Mouse (Mus musculus): ENCODE measurements at regions not wholly inside any gene's neighbourhood (a gene's known extent, or its start where the extent isn't known, plus 50 kb on each side); places are given as distances from the start of the nearest gene placed in this dataset.

DNA sequence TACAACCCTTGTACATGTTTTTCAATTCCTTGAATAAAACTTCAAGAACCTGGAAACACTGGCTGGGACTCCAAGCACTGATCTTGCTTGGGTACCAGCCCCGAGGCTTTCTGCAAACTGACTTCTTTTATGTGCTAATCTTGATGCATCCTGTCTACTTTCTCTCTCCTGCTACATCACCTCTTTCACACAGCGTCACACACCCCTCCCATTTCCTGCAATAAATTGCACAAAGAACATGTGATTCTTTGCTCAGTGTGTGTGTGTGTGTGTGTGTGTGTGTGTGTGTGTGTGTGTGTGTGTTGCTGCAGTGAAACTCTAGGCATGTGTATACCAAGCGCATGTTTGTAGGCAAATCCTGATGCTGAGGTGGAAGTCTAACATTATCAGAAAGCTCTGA is 487.7 kb upstream of the Hs6st1 start:
- no peak for DNase-seq (ENCODE audit: low spot score in 2 of 2)

DNA sequence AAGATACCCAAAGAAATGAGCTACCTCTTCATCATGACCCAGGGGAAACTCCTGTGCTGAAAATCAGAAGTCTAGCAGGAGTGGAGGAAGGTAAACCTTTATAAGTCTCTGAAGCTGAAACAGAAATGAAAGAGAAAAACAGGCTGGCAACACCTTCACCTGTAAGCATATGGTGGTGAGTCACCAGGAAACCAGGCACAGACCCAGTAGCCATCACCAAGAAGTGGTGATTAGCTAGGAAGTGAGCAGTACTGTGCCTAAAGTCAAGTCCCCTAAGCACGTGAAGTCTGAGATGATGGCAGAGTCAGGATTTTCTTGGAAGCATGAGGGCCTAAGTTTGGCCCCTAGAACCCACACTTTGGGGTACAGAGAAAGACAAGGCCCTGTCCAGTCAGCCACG is 480.3 kb upstream of the Hs6st1 start:
- DNase-seq (ENCODE audit: low spot score in 2 of 2): no peak

DNA sequence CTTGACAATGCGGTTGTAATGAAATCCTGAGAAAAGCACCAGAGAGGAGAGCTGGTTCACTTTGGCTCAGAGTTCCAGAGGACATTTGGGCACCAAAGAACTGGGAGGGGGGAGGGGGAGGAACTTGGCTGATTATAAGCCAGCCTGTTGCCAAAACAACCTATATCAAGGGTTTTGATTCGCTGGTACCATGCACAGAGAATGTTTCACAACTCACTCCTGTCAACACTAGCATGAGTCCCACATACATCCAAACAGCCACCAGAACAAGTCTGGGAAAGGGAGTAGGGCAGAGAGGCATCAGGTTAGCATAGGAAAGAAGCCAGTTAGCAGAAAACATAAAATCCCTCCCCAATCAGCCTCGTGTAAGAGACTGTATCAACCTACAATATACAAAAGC is 479.3 kb upstream of the Hs6st1 start:
- DNase-seq (ENCODE audit: low spot score in 2 of 2): no peak

DNA sequence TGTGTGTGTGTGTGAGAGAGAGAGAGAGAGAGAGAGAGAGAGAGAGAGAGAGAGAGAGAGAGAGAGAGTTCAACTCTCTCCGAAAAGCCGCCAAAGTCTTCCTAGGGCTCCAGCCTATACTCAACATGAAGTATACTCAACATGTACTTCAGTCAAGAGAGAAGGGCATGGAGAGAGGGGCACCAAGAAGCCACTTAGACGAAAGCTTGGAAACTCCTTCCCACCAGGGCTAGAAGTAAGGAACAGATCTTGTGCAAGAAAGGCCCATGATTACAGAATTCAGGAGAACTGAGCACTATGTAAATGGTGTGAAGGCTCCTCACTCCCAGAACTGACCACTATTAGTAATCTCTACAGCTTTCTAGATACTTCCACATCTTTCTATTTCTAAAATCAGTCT is 467.4 kb upstream of the Hs6st1 start:
- no peak for DNase-seq (ENCODE audit: low spot score in 2 of 2)

DNA sequence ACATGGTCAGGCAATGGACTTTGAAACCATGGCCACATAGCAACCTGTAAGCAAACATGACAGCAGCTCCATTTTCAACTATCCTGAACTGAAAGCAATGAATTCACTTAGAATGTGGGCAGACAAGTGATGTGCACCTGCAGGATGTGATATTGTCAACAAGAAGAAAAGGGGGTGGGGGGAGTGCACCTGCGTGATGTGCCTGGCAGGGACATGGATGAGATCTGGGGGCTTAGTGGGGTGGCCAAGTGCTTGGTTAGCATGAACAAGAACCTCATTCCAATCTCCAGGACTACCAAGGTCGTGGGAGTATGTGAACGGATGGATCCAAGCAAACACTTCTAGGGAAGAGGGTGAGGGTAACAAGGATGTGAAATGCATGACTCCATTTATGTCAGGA is 453.1 kb upstream of the Hs6st1 start:
- DNase-seq (ENCODE audit: low spot score in 2 of 2): no peak

DNA sequence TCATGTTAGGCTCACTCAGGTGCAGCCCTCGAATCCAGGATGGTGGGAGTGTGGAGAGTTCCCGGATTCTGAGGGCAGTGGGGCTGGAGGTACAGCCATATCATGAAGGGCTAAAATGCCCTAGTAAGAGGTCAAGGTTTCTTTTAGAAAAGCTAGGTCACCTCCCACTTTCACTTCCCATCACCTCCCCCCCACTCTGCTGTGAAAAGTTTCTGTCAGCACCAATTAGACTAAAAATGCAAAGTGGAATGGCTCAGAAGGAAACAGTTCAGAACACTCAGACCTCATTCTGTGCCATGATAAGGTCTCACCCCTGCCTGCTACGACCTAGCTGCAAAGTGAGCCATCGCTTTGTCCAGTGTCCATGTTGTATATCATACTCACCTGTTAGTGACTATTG is 448.7 kb upstream of the Hs6st1 start:
- DNase-seq (ENCODE audit: low spot score in 2 of 2): no peak

DNA sequence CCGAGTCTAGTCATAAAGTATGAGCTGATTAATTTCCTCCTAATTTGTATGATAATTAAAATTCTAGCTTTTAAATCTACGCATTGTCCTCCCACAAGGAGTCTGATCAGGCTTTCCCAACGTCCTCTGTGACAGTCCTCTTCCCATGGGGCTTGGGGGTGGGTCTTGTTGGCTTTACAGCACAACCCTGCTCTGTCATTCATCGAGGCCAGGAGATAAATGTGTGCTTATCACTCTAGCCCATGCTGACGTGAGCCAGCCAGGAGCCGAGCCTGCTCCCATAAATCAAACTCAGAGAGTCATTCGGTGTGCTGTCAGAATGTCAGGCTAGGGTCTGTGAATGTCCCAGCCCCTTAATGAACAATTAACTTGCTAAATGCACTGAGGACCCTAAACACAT is 425.6 kb upstream of the Hs6st1 start:
- no peak for DNase-seq (ENCODE audit: low spot score in 2 of 2)

DNA sequence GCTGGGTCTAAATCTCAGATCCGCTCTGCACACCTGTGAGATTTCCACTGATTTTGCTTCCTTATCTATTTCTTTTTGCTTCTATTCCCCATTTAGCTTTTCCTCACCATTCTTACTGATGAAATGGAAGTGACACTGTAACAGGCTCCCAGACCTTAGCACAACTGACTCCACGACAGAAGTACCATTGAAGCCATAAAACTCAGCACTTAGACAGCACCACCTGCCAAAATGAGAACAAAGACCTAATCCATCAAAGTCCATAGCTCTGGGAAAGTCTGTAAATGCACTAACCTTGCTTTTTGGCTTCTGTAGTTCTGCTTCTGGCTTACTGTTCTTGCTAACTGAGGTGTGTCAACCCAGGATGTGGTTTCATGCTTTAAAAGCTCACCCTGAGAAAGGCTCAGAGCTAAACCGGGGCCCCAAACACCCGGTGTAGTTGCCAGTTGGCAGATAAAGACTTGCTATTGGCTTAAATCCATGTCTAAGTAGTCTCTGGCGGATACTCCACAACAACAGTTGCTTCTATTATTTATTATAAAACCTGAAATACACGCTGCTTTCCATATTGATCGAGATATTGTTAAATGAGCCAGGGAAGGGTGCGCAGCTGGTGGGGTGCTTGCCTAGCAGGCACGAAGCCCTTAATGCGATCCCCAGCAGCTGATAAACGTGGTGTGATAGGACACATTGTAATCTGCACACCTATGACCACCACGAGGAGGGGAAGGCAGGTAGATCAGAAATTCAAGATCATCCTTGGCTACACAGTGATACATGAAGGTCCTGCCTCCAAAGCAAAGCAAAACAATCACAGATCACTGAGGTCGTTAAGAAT is 414.9 kb upstream of the Hs6st1 start:
- no peak for DNase-seq (ENCODE audit: low spot score in 2 of 2)

DNA sequence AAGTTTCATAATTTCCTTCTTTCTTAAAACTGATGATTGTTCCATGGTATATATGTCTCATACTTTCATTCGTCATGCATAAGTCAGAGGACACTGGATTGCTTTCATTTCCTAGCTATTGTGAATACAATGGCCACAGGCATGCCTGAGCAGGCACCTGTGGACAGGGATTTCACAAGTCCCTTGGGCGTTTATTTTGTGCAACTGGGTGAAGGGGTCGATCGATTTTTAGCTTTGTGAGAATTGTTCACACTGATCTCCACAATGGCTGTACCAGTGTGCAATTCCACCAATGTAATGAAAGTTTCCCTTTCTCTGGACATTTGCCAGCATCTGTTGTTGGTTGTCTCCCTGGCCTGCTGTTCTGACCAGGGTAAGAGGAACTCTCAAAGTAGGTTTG is 405.2 kb upstream of the Hs6st1 start:
- no peak for DNase-seq (ENCODE audit: low spot score in 2 of 2)

DNA sequence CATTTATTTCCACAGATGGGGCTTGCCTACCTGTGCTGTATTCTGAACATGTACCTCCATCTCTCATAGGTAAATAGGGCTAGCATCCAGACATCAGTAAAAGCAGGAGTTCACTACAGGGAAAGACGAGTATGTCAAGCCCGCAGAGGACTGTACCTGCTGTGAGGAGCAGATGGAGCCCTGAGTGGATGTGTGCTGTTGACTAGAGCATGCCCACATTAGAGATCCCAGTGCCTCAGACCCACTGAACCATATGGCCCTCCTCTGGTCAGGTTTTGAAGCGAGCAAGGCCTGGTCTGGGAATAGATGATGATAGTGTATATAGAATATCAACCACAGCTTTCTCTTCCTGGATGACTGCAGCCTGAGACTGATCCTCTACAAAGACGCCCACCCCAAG is 394.7 kb upstream of the Hs6st1 start:
- no peak for DNase-seq (ENCODE audit: low spot score in 2 of 2)

DNA sequence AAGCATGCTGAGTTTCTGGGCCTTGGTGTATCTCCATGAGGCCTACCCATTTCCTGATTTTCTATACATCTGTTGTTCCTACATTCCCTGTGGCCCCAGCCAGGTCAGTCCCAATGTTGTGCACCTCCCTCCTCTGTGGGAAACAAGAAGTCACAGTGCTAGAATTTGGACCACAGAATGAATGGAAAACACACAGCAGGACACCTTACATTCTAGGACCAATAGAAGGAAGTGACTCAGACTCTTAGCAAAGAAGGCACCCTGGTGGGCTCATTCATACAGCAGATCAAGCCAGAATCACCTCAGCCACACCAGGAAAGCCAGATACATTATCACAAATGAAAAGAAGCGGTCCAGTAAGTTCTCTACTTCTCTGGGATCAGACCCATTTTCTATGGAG is 394.2 kb upstream of the Hs6st1 start:
- DNase-seq (ENCODE audit: low spot score in 2 of 2): no peak

DNA sequence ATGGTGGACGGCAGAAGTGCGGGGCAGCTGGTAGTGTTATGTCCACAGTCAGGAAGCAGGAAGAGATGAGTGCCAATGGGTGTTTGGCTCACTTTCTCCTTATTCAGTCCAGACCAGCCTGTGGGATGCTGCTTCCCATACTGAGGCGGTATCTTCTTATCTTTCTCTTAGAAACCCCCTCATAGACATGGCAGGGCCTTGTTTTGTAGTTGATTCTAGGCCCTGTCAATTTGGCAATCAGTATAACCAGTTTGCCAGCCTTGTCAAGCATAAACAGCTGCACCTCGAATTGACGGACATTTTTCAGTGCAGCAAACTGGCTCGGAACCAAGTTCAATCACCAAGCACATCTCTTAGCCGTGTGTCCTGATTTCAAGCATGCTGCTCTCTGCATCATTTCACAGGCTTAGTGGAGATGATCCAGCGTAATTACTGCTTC is 385.7 kb upstream of the Hs6st1 start:
- no peak for DNase-seq (ENCODE audit: low spot score in 2 of 2)

DNA sequence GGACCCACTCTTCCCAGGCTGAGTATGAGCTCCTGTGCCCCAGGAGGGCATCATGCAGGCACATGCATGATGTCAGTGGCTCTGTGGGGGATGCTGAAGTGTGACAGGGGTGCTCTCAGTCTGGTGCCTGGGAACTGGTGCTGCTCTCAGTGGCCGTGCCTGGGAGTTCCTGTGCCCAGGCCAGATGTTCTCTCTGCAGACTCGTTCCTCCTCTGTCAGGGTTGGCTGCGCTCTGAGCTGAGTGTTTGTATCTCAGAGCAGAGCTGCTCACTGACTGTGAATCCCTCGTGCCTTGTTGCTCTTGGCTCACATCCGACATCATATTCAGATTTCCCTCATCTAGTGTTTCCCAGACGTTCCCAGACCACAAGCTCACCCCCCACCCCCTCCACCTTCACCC is 382.5 kb upstream of the Hs6st1 start:
- no peak for DNase-seq (ENCODE audit: low spot score in 2 of 2)

DNA sequence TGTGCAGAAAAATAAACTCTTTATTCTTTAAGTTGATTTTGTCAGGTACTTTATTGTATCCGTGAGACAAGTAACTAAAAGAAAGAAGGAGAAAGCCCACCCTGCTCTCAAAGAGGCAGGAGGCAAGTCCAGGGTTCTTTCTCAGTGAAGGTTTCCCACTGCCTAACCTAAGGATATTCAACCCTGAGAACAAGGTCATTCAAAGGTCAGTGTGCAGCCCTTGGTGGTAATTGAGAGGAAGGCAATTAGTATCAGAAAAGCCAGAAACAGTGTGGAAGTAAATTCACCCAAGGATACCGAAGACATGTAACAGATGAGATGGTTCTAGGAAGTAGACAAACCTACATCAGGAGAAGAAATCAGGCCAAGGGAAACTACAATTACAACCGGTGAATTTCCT is 373.9 kb upstream of the Hs6st1 start:
- no peak for DNase-seq (ENCODE audit: low spot score in 2 of 2)

DNA sequence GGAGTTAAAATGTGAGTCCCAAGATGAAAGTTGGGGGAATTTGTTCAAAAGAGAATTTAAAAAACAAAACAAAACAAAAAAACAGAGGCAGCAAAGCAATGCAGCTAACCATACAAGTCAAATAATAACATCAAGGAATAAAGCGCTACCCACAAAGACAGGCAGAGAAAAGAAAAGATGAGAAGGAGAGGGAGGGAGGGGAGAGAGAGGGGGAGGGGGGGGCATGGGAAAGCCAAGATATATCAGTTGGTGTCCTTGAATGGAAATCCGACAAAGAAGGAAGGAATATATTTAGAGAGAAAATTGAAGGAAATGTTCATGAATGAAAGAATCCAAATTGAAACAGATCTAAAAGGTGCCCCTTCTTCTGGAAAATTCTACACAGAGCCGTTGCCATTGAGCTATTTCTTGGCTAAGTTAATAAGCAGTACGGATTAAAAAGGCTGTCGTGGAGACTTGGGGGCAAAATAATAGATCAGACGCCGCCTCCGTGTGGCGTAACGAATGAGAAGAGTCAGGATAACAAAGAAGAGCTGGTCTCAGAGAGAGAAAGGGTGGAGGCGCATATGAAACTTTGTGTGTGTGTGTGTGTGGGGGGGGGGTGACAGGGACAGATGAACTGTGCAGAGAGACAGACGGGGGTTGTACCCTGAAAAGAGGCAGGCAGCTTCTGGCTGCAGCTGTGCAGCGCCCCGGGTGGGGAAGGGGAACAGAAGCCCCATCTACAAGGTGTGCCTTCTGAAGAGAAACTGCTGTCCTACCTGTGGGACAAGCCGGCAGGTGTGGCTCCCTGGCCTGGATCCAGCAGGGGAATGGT is 373.2 kb upstream of the Hs6st1 start:
- DNase-seq (ENCODE audit: low spot score in 2 of 2): no peak

DNA sequence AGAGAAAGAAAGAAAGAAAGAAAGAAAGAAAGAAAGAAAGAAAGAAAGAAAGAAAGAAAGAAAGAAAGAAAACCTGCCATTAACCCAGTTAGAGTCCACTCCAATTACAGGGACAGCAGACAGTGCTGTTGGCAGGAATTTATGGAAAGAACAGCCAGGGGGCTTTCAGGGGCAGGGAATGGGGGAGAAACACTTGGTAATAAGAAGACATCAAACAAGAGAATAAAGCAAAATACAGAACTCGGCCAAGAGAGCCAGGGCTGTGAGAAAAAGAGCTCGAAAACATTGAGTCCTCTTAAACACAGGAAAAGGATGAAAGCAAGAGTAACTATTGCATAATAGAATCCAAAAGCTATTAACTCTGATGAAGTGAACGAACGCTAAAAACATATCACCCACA is 371.0 kb upstream of the Hs6st1 start:
- no peak for DNase-seq (ENCODE audit: low spot score in 2 of 2)

DNA sequence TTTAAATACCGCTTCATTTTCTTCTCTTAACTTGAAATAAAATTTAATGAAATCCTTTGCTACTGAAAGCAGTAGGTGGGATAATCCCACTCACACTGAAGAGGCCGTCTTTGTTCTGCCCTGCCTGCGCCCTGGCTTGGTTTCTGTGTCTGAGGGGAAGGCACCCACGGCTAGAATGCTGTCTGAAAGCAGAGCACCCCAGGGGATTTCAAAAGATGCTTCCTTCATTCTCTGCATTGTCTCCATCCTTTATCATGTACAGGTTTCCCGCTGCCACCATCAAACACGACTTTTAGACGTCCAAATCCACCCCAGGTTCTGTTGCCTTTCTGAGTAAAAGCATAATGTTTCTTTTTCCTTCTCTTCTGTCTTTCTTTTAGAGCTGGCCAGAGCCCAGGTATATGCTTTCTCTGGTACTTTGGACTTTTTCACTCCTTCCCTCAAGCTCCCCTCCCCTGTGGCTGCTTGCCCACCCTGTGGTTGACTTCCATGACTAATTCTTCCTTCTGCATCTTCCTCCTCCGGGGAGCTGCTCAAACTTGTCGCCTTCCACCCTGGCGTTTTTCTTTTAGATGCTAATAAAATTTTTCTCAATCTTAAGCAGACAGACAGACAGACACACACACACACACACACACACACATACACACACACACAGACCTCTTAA is 370.2 kb upstream of the Hs6st1 start:
- DNase-seq (ENCODE audit: low spot score in 2 of 2): no peak

DNA sequence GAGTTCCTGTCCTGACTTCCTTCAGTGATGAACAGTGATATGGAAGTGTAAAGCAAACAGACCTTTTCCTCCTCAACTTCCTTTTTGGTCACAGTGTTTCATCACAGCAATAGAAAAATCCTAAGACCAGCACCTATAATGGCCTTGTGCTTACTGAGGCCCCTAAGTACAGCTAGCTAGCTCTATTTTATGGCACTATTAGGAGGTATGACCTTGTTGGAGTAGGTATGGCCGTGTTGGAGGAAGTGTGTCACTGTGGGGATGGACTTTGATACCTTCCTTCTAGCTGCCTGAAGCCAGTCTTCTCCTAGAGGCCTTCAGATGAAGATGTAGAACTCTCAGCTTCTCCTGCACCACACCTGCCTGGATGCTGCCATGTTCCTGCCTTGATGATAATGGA is 365.6 kb upstream of the Hs6st1 start:
- no peak for DNase-seq (ENCODE audit: low spot score in 2 of 2)

DNA sequence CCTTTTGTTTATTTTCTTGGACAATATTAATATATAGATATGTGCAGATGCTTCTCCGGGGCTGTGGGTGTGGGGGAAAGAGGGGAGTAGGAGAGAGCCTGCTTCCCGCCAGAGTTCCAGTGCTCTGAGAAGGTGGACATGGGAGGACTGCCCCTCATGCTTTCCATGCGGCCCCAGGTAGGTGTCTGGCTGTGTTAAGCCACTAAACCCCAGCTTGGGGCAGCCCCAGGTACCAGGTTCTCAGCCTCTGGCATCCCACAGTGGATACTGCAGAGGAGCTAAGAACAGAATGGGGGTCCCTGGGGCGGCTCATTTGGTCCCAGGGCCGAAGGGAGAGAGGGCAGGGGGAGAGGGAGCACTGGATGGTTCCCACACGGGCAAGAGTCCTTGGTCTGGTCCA is 361.9 kb upstream of the Hs6st1 start:
- DNase-seq (ENCODE audit: low spot score in 2 of 2): no peak

DNA sequence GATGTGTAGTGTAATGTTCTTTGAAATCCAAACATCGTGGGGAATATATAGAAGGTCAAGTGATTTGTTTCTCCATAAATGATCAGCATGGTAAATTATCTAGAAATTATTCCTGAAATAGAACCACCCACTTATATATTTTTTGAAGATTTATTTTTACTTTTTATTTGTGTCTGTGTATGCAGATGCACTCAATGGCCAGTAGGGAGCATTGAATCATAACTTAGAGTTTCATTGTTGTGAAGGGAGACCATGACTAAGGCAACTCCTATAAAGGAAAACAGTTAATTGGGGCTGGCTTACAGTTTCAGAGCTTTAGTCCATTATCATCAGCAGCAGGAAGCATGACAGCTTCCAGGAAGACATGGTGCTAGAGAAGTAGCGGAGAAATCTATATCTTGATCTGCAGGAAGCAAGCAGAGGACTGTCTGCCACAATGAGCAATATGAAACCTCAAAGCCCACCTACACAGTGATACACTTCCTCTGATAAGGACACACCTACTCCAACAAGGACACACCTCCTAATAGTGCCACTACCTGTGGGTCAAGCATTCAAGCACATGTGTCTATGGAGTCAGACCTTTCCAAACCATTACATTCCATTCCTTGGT is 359.9 kb upstream of the Hs6st1 start:
- DNase-seq (ENCODE audit: low spot score in 2 of 2): no peak

DNA sequence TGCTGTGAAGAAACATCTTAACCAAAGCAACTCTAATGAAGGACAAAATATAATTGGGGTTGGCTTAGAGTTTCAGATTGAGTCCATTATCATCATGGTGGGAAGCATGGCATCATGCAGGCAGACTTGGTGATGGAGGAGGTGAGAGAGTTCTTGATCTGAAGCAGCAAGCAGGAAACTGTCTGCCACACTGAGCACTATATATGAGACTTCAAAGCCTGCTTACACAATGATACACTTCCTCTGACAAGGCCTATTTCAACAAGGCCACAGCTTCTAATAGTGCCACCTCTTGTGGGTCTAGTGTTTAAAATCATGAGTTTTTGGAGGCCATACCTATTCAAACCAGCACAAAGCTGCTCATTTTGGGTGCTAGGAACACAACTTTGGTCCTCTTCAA is 359.0 kb upstream of the Hs6st1 start:
- DNase-seq (ENCODE audit: low spot score in 2 of 2): no peak

DNA sequence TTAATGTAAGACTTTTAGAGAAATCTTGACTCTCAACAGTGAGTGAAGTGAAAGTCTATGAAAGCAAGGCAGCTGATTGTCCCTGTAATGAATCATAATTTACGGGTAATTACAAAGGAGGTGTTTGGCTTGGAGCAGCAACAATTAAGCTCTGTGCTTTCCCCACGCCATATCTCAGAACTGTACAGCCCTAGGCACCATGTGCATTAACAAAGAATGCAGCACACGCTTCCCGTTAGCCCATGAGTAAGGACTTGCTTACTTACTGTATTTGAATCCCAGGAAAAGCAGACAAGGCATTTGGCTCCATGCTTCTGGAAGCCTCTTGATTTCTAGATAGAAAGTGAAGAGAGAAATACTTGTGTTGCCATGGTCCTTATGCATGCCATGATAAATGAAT is 354.2 kb upstream of the Hs6st1 start:
- DNase-seq (ENCODE audit: low spot score in 2 of 2): no peak

Measured in frontal cortex, postnatal 10 days (tissue).